Mouse (Mus musculus) c-Kit-positive CD71-positive TER-119-negative erythroid progenitor cells, embryonic 14.5 days (primary cell): ENCODE results near the gene Rnf19b.

Source experiments
- DNase-seq: peaks from one replicate; pipeline ENCODE4 v3.0.0-alpha.2; 2013; ENCODE audit warnings: low read depth

Rnf19b gene

DNA sequence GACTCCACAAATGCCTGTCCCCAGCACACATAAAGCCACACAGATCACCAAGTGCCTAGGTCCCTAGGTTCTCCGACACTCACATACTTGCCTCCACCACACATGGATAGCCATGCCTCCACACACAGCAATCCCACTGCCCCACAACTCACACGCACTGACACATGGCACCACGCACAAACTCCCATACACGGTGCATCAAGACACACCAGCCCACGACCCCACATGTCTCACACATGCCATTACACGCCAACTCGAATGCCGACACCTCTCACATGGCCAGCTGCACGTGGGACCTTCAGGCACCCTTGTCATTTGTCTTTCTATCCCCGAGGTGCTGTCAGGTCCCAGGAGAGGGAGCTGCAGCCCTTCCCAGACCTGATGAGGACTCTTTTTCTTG is 61.6 kb downstream of the Rnf19b start:
- no peak for DNase-seq

DNA sequence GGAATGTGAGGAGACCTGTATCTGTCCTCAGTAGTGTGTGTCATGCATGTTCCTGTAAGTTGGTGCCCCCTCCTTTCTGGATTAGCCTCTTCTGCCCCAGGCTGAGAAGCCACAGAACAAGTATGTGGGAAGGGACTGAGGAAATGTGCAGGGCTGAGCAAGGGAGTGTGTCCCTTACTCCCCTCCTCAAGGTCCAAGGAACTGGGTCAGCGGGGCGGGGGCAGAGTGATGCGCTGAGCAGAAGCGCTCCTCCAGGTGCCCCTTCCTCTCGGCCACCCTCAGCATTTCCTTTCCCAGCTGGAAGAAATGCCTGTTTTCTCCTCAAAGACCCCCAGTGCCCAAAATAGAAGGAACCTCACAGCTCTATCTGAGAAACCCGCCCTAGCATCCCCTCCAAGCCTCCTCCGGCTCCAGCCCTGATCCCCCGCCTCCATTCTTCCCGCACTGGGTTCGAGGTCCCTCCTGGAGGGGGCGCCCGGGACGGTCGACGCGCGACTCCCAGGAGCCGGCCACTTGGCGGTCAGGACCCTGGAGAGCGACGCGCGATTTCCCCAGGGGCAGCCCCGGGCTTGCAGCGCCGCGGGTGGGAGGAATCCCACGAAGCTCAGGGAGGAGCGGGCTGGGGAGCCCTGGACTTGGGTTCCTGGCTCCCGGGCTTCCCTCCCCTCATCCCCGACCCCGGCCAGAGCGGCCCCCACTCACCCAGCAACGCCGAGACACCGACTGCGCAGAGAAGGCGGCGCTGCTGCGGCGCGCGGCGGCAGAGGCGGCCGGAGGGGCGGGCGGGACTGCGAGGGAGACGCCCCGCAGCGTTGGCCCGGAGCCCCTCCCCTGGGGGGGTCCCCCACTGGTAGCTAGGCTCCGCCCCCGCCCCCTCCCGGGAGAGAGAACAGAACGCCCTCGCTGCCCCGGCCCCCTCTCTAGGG is 62.7 kb downstream of the Rnf19b start:
- DNase-seq = peak; percentile 56

DNA sequence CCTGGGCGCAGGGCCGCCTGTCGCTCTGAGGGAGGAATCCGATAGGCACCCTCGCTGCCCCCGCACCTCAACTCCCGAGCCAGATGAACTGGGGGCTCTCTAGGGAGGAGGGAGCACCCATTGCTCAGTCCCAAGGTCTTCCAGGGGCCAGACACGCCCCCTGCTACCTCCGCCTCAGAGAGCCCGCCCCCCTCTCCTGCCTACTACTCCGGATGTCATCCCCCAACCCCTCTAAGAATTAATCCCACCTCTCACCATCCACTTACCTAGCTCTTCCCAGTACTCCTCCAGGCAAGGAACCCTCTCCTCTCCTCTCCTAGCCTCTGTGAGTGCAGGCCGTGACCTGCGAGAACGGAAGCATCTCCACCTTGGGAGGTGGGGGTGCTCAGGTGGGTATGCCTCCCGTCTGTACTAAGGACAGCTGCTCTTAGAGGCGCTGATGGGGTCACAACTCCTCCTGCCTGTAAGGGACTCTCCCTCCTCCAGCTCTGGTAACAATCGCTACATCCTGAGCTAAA is 63.6 kb downstream of the Rnf19b start, which contains the start of gene Hpca:
Hpca (minus strand) TSS at position 468 of the 518 bp plus-strand sequence.
- no peak for DNase-seq

DNA sequence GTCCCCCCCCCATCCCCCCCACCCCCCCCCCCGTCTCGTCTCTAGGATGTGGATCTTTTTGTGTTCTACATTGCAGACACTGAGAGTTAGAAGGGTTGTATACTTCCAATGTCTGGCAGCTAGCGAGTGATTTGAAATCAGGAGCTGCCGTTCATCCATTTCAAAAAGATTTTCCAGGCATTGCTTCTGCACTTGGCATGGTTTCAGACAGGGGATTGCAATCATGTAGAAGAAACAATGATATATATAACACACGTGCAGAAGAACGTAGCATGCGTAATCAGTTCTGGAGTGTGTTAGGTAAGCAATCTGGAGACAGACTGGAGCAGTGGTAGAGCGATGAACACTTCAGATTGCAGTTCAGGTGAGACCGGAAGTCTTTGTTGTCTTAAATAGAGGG is 64.0 kb downstream of the Rnf19b start:
- no peak for DNase-seq

DNA sequence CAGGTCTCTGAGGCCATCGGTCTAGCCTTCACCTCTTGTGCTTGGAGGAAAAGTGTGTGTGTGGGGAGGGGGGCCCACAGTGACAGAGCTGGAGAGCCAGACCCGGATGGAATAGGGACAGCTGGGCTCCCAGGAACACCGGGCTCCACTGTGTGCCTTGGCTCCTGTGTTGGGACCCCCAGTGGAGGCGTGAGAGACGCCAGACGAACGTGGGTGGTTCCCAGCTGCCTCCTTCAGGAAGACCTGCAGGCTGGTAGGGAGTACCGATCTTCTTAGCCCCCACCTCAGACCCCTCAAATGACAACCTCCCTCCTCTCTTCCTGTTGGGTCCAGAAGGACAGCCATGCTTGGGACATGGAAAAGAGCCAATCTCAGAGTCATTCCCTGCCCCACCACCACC is 64.6 kb downstream of the Rnf19b start:
- no peak for DNase-seq

DNA sequence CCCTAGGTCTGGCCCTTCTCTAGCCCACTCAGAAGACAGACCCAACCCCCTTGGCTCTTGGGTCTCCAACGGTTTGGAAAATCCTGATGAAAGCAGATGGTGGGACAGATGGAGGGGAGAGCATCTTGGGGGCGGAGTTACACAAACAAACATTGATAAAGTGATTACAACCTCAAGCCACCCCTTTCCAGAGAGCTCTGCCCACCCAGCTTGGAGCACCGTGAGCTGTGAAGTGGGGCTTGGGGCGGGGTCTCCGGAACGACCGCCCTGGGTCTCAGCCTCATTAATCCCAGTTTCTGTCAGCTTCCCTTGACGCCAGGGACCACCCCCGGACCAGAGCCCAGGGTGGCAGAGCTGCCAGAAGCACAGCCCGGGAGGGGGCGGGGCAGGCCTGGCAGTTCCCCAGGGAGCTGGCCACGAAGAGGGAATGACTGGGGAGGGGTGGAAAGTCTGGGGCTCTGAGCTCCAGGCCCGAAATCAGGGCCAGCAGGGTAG is 66.6 kb downstream of the Rnf19b start:
- DNase-seq = no peak

DNA sequence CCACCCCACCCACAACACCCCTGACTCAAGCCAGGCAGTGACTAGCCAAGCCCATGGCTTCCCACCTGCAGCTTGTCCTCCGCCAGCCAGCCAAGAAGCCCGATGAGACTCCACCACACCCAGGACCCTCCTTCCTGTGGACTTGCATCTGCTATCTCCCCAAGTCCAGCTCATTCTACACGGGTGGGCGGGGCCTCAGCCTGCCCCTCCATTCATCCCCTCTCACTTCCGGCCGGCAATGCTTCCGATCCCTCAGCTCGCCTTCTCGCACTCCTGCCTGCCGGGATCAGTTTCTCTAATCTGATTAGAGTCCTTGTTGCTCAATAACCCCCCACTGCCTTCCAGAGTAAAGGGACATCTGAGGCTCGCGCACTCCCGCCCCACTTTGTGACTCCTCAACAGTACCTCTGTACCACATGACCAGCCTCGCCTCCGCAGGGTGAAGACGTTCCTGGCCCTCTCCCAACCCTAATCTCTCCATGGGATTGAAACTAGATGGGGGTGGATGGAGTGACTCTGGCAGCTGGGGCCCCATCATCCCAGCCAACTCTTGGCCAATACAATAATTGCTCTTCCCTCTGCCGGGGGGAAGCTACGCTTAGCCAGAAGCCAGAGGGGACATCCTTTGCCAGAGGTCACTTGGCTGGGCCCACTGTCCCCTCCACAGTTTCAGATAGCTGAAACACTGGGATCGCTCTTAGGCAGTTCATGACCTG is 67.8 kb downstream of the Rnf19b start:
- DNase-seq = no peak

DNA sequence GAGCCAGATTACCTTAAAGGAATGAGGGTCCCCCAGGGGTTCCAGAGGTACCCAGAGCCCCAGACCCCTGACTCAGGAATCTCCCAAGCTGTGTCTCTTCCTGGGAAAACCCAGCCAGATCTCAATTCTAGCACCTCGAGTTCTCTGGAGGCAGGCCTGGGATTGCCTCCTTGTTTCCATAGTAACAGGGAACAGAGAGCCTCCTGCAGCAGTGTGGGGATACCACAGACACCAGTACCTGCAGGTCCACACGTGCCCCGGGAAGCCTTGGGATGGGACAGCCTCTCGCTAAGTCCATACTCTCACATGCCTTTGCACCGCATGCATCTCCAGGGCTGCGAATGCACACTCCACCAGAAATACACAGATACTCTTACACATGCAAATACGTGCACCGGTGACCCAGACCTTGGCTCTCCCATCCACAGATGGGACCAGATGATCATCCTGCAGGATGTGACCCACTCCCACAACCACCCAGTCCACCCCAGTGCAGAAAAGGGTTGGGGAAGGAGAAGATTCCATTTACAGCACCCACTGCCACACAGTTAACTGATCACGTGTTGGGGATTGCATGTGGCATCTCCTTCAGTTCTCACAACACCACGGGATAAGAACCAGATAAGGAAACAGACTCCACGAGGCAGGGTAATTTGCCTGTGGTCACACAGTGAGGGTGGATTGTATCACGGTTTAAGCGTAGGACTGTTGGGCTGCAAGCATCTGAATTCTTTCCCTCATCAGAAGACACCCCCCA is 70.7 kb downstream of the Rnf19b start:
- no peak for DNase-seq

DNA sequence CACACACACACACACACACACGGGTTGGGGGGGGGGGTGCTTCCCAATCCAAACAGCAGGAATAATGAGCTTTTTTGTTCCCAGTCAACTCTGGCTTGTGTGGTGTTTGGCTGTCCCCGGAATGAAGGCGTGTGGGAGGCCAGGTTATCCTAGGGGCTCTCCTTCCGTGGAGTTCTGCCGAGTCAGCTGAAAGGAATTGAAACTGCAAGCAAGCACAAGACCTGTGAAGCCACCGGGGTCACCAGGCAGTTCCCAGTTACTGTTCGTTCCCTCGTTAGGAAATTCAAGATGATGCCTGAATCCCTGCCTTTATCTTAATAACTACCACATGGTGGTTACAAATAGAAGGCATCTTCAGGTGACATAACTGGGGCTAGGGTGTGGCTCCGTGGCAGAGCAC is 71.3 kb downstream of the Rnf19b start:
- DNase-seq = no peak

DNA sequence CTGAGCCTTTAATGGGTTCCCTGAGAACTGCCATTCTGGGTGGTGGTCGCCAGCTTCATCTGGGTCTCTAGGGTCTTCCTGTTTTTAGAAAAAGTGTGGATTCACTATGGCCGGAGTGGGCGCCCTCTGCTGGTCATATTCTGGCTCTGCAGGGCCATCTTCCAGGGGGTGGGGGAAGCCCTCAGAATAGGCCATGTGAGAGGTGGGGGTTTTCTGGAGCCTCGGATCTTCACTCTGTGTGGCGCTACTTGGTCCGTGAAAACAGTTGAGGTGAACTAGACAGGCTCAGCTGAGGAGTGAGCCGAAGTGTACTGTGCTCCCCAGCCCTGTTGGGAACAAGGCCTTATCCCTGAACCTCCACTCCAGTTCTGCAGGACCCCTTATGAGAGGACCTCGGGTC is 72.1 kb downstream of the Rnf19b start:
- DNase-seq = no peak

DNA sequence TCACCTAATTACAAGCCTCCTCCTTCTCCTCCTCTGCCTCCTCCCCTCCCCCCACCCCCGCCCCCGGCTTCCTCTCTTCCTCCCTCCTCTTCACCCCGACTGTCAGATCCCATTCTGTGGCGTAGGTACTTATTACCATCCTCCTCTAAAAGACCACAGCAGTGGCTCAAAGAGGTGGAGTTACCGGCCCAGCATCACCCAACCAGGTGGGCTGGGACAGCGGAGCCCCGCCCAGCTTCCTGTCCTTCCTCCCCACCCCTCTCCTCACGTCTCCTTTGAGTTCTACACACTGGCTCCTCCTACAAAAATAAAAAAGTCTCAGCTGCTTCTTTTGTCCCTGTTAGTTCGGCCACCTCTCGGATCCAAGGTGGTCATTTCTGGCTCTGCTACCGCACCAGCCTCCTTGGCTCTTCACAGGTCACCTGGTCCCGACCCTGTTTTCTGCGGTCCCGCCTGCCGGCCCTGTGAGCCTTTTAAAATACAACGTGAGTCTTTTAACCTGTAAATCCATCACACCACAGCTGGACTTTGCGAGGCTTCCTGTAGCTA is 72.8 kb downstream of the Rnf19b start:
- no peak for DNase-seq

DNA sequence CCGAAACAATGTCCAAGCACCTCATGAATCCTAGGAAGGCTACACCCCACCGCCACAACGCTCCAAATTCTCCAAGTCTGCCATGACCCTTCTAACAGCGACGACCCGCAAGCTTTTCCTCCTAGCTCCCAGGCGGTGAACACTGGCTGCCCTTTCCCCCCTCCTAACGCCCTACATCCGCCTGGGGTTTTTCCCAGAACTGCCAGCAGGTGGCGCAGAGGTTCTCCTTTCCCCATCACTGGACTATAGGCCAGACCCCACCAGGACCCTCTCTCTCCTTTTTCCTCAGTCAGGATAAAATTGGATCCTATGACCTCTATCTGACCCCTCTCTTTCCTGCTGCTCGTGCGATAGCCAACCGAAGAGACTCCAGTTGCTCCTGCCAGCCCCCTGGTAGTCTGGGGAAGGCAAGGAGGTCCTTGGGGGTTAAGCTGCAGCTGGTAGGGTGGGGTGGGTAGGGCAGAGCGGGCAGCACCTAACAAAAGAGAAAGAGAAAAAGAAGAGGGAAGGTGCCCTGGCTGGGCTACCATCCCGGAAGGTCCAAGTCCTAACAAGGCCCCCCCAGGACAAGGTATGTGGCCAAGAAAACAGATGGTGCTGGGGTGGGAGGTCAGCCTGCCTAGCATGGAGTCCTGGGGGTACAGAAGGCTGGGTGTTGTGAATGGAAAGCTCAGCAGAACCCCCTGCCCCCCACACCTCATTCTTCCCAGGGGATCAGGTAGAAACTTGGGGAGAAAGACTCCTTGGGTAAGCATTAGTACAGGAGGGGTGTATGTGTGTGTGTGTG is 76.9 kb downstream of the Rnf19b start:
- DNase-seq = peak; percentile 57
